ENCODE assay signal across 8 mouse cellular contexts in genomic region chr2:145233547-145234398, GRCm38 (mm10).
A peak's percentile ranks its signal among the peaks of the same experiment; 100 is the strongest.
DNase-seq lines count a peak whose midpoint lies in the region; ATAC-seq lines count a peak whose summit lies in the region.

No protein-coding gene starts in this region.

- no peaks in the 10 kb centered on the region for H3K27me3 ChIP-seq in limb, embryonic 13.5 days
- H3K27me3 ChIP-seq in limb, embryonic 10.5 days (ENCODE audit: low read depth, poor library complexity, severe bottlenecking), result no peaks in the 10 kb centered on the region
- H3K27me3 ChIP-seq in intestine, embryonic 15.5 days (replicated peaks), result no peaks in the 10 kb centered on the region

- no peak overlapping the region for H3K4me3 ChIP-seq in limb, embryonic 13.5 days
- no peak overlapping the region for H3K4me3 ChIP-seq in limb, embryonic 10.5 days
- H3K4me3 ChIP-seq in intestine, embryonic 15.5 days (replicated peaks), result no peak overlapping the region

- 70% methylated on average over 7 of the region's 7 CpGs for WGBS in limb, embryonic 13.5 days
- 73% methylated on average over 7 of the region's 7 CpGs for WGBS in limb, embryonic 10.5 days
- WGBS in intestine, embryonic 15.5 days, result 16% methylated on average over 7 of the region's 7 CpGs

- no peak for DNase-seq in limb, embryonic 10.5 days (ENCODE audit: low spot score)
- DNase-seq in adrenal gland, postnatal 25 days, result peak; percentile 11
- DNase-seq in gastrocnemius, postnatal 14 days, result peak; percentile 43
- DNase-seq in left cerebral cortex, postnatal 10 days (ENCODE audit: extremely low spot score in 1 of 2, low spot score in 2 of 2), result peak; percentile 60 to 72
- DNase-seq in thymus, postnatal 4 days, result peak; percentile 26

- H3K36me3 ChIP-seq in limb, embryonic 13.5 days, result no peaks in the 10 kb centered on the region
- H3K36me3 ChIP-seq in limb, embryonic 10.5 days, result no peaks in the 10 kb centered on the region
- H3K36me3 ChIP-seq in intestine, embryonic 15.5 days, result no peaks in the 10 kb centered on the region

- no peak overlapping the region for H3K4me2 ChIP-seq in limb, embryonic 13.5 days (replicated peaks)
- H3K4me2 ChIP-seq in intestine, embryonic 15.5 days (replicated peaks), result peak overlapping the region; percentile 28

- no peaks in the 10 kb centered on the region for H3K9me3 ChIP-seq in limb, embryonic 13.5 days
- H3K9me3 ChIP-seq in limb, embryonic 10.5 days (replicated peaks), result no peaks in the 10 kb centered on the region
- no peaks in the 10 kb centered on the region for H3K9me3 ChIP-seq in intestine, embryonic 15.5 days

- H3K9ac ChIP-seq in limb, embryonic 13.5 days, result no peak overlapping the region
- no peak overlapping the region for H3K9ac ChIP-seq in intestine, embryonic 15.5 days

- H3K27ac ChIP-seq in limb, embryonic 13.5 days, result no peak overlapping the region
- H3K27ac ChIP-seq in limb, embryonic 10.5 days, result no peak overlapping the region
- H3K27ac ChIP-seq in intestine, embryonic 15.5 days, result peak overlapping the region; percentile 54

- ATAC-seq in limb, embryonic 13.5 days (ENCODE audit: low FRiP score, low read depth), result peak; percentile 51
- ATAC-seq in intestine, embryonic 15.5 days, result peak; percentile 70
- ATAC-seq in megakaryocyte, adult 5-6 weeks (ENCODE audit: poor library complexity, severe bottlenecking), result peak; percentile 91

- peaks cover 14% of the 10 kb centered on the region for H3K4me1 ChIP-seq in limb, embryonic 13.5 days
- H3K4me1 ChIP-seq in limb, embryonic 10.5 days, result peaks cover 8% of the 10 kb centered on the region
- H3K4me1 ChIP-seq in intestine, embryonic 15.5 days (replicated peaks), result peaks cover 20% of the 10 kb centered on the region

- intact Hi-C loops in gastrocnemius, postnatal 14 days (cut with DNase I; ENCODE audit: low total_unique reads), result no loop called here
- intact Hi-C loops in left cerebral cortex, postnatal 10 days (cut with DNase I), result no loop called here
